Mouse (Mus musculus): Measurements from ENCODE around the gene Sdhd. TPM values are rescaled to one million over a fixed set of nuclear protein-coding genes. Genes with fewer than 3 reads are reported as not detected.

Gene Sdhd
- polyA plus RNA-seq, 1 experiment, result 210 TPM

- WGBS, result 89% methylated on average over 4 of the region's 4 CpGs
- no peak for TF ChIP-seq POLR2A (IDR thresholded peaks at IDR 0.05; ENCODE audit: control insufficient read depth, extremely low read depth, insufficient read depth, low read length, poor library complexity)
- no peak for TF ChIP-seq CTCF (IDR thresholded peaks at IDR 0.05; ENCODE audit: borderline replicate concordance, control insufficient read depth, extremely low read depth, insufficient read depth, low read length, poor library complexity)
- Histone ChIP-seq H3K4me3 (ENCODE audit: control insufficient read depth, insufficient read depth, low read length) (no peak overlapping the region), H3K36me3 (ENCODE audit: control insufficient read depth, insufficient read depth, low read length) (no peaks in the 10 kb centered on the region), H3K27me3 (ENCODE audit: control insufficient read depth, insufficient read depth, low read length) (no peaks in the 10 kb centered on the region), H3K27ac (ENCODE audit: control insufficient read depth, insufficient read depth, low read length) (no peak overlapping the region), H3K4me1 (replicated peaks; ENCODE audit: control insufficient read depth, insufficient read depth, low read length) (no peaks in the 10 kb centered on the region)
- no peak for DNase-seq
These were observed 36.2 kb downstream of the Sdhd start for GRCm38 (mm10) chr9:50567372-50567771.

GRCm38 (mm10) chr9:50565940-50566339, 37.7 kb downstream of the Sdhd start:
- WGBS, result 93% methylated on average over 4 of the region's 4 CpGs
- H3K4me1 ChIP-seq (replicated peaks; ENCODE audit: control insufficient read depth, insufficient read depth, low read length), result no peaks in the 10 kb centered on the region
- TF ChIP-seq POLR2A (IDR thresholded peaks at IDR 0.05; ENCODE audit: control insufficient read depth, extremely low read depth, insufficient read depth, low read length, poor library complexity), result no peak
- TF ChIP-seq CTCF (IDR thresholded peaks at IDR 0.05; ENCODE audit: borderline replicate concordance, control insufficient read depth, extremely low read depth, insufficient read depth, low read length, poor library complexity), result no peak
- no peaks in the 10 kb centered on the region for H3K27me3 ChIP-seq (ENCODE audit: control insufficient read depth, insufficient read depth, low read length)
- no peaks in the 10 kb centered on the region for H3K36me3 ChIP-seq (ENCODE audit: control insufficient read depth, insufficient read depth, low read length)
- H3K27ac ChIP-seq (ENCODE audit: control insufficient read depth, insufficient read depth, low read length), result no peak overlapping the region
- DNase-seq, result no peak
- H3K4me3 ChIP-seq (ENCODE audit: control insufficient read depth, insufficient read depth, low read length), result no peak overlapping the region

- TF ChIP-seq CTCF (IDR thresholded peaks at IDR 0.05; ENCODE audit: borderline replicate concordance, control insufficient read depth, extremely low read depth, insufficient read depth, low read length, poor library complexity) (no peak), POLR2A (IDR thresholded peaks at IDR 0.05; ENCODE audit: control insufficient read depth, extremely low read depth, insufficient read depth, low read length, poor library complexity) (no peak)
- Histone ChIP-seq H3K36me3 (ENCODE audit: control insufficient read depth, insufficient read depth, low read length) (no peaks in the 10 kb centered on the region), H3K27ac (ENCODE audit: control insufficient read depth, insufficient read depth, low read length) (no peak overlapping the region), H3K27me3 (ENCODE audit: control insufficient read depth, insufficient read depth, low read length) (no peaks in the 10 kb centered on the region), H3K4me3 (ENCODE audit: control insufficient read depth, insufficient read depth, low read length) (no peak overlapping the region), H3K4me1 (replicated peaks; ENCODE audit: control insufficient read depth, insufficient read depth, low read length) (no peaks in the 10 kb centered on the region)
- WGBS, result 71% methylated on average over 7 of the region's 7 CpGs
- DNase-seq, result no peak
These were observed 38.4 kb downstream of the Sdhd start for GRCm38 (mm10) chr9:50565173-50565572.

- WGBS, result 95% methylated on average over 2 of the region's 2 CpGs
These were observed 41.7 kb downstream of the Sdhd start for GRCm38 (mm10) chr9:50561918-50562360.

GRCm38 (mm10) chr9:50561145-50561917, 42.3 kb downstream of the Sdhd start, which contains the start of gene Tex12:
Gene Tex12 (minus strand): TSS chr9:50561325.
- no peak within 1 kb of the TSS for H3K27ac ChIP-seq (ENCODE audit: control insufficient read depth, insufficient read depth, low read length)
- 97% methylated on average over 38 of the region's 38 CpGs for WGBS
- no peaks in the 10 kb centered on the region for H3K27me3 ChIP-seq (ENCODE audit: control insufficient read depth, insufficient read depth, low read length)
- no peak for DNase-seq
- no peaks in the 10 kb centered on the region for H3K4me1 ChIP-seq (replicated peaks; ENCODE audit: control insufficient read depth, insufficient read depth, low read length)
- H3K4me3 ChIP-seq (ENCODE audit: control insufficient read depth, insufficient read depth, low read length), result no peak within 1 kb of the TSS
- TF ChIP-seq CTCF (IDR thresholded peaks at IDR 0.05; ENCODE audit: borderline replicate concordance, control insufficient read depth, extremely low read depth, insufficient read depth, low read length, poor library complexity) (no peak), POLR2A (IDR thresholded peaks at IDR 0.05; ENCODE audit: control insufficient read depth, extremely low read depth, insufficient read depth, low read length, poor library complexity) (no peak)
- H3K36me3 ChIP-seq (ENCODE audit: control insufficient read depth, insufficient read depth, low read length), result no peaks in the 10 kb centered on the region

More at GRCm38 (mm10) chr9:50561918-50562360, 41.7 kb downstream of the Sdhd start:
- Histone ChIP-seq H3K36me3 (ENCODE audit: control insufficient read depth, insufficient read depth, low read length) (no peaks in the 10 kb centered on the region), H3K27ac (ENCODE audit: control insufficient read depth, insufficient read depth, low read length) (no peak overlapping the region), H3K4me3 (ENCODE audit: control insufficient read depth, insufficient read depth, low read length) (no peak overlapping the region), H3K27me3 (ENCODE audit: control insufficient read depth, insufficient read depth, low read length) (no peaks in the 10 kb centered on the region), H3K4me1 (replicated peaks; ENCODE audit: control insufficient read depth, insufficient read depth, low read length) (no peaks in the 10 kb centered on the region)
- no peak for DNase-seq
- no peak for TF ChIP-seq POLR2A (IDR thresholded peaks at IDR 0.05; ENCODE audit: control insufficient read depth, extremely low read depth, insufficient read depth, low read length, poor library complexity)

GRCm38 (mm10) chr9:50555094-50555446, 48.5 kb downstream of the Sdhd start, which contains the start of gene Bco2:
Gene Bco2 (minus strand): TSS chr9:50555181.
- Histone ChIP-seq H3K27me3 (ENCODE audit: control insufficient read depth, insufficient read depth, low read length) (no peaks in the 10 kb centered on the region), H3K4me3 (ENCODE audit: control insufficient read depth, insufficient read depth, low read length) (peak within 1 kb of the TSS; percentile 18), H3K4me1 (replicated peaks; ENCODE audit: control insufficient read depth, insufficient read depth, low read length) (peaks cover 6% of the 10 kb centered on the region), H3K36me3 (ENCODE audit: control insufficient read depth, insufficient read depth, low read length) (no peaks in the 10 kb centered on the region), H3K27ac (ENCODE audit: control insufficient read depth, insufficient read depth, low read length) (peak within 1 kb of the TSS; percentile 33; the same call in 1 of the 2 replicates)
- TF ChIP-seq POLR2A (IDR thresholded peaks at IDR 0.05; ENCODE audit: control insufficient read depth, extremely low read depth, insufficient read depth, low read length, poor library complexity) (no peak), CTCF (IDR thresholded peaks at IDR 0.05; ENCODE audit: borderline replicate concordance, control insufficient read depth, extremely low read depth, insufficient read depth, low read length, poor library complexity) (no peak)
- no peak for DNase-seq
- WGBS, result 72% methylated on average over 2 of the region's 2 CpGs
